Mouse (Mus musculus) lung, adult 18-20 months (tissue): Measurements from ENCODE around the gene Kif13a.

Source experiments
- DNase-seq, 2 experiments: peaks; one replicate each; pipeline ENCODE4 v3.0.0; 2022; ENCODE audit warnings: mixed read lengths in 2 of 2

The Kif13a gene

GRCm38 (mm10) chr13:46774998-46775397, 154.7 kb downstream of the Kif13a start:
- DNase-seq, result no peak

- DNase-seq, result no peak
These were observed 157.1 kb downstream of the Kif13a start for GRCm38 (mm10) chr13:46772581-46772980.

GRCm38 (mm10) chr13:46765361-46765760, 164.3 kb downstream of the Kif13a start:
- DNase-seq, result no peak

GRCm38 (mm10) chr13:46763210-46763609, 166.5 kb downstream of the Kif13a start:
- DNase-seq, result no peak

GRCm38 (mm10) chr13:46760921-46761320, 168.7 kb downstream of the Kif13a start:
- no peak for DNase-seq

- DNase-seq, result no peak
These were observed 170.3 kb downstream of the Kif13a start for GRCm38 (mm10) chr13:46759281-46759809.

GRCm38 (mm10) chr13:46758627-46759026, 171.0 kb downstream of the Kif13a start:
- DNase-seq, result no peak

GRCm38 (mm10) chr13:46757946-46758345, 171.7 kb downstream of the Kif13a start:
- DNase-seq, result no peak

- DNase-seq, result no peak
These were observed 176.4 kb downstream of the Kif13a start for GRCm38 (mm10) chr13:46753294-46753693.

- peak; percentile 66 to 79 for DNase-seq
These were observed 177.0 kb downstream of the Kif13a start for GRCm38 (mm10) chr13:46752566-46753229.

- DNase-seq, result no peak
These were observed 181.4 kb downstream of the Kif13a start for GRCm38 (mm10) chr13:46748138-46748873.

- no peak for DNase-seq
These were observed 185.8 kb downstream of the Kif13a start for GRCm38 (mm10) chr13:46743821-46744220.

GRCm38 (mm10) chr13:46742367-46742766, 187.3 kb downstream of the Kif13a start:
- no peak for DNase-seq

- DNase-seq, result no peak
These were observed 190.2 kb downstream of the Kif13a start for GRCm38 (mm10) chr13:46739426-46739825.

GRCm38 (mm10) chr13:46737482-46737881, 192.2 kb downstream of the Kif13a start:
- DNase-seq, result no peak

GRCm38 (mm10) chr13:46736479-46736865, 193.2 kb downstream of the Kif13a start:
- DNase-seq, result peak; percentile 20 to 23

GRCm38 (mm10) chr13:46735808-46736478, 193.7 kb downstream of the Kif13a start:
- peak; percentile 67 to 76 for DNase-seq

GRCm38 (mm10) chr13:46735219-46735807, 194.4 kb downstream of the Kif13a start:
- DNase-seq, result no peak

GRCm38 (mm10) chr13:46729998-46730397, 199.7 kb downstream of the Kif13a start:
- no peak for DNase-seq

GRCm38 (mm10) chr13:46728411-46728810, 201.3 kb downstream of the Kif13a start:
- no peak for DNase-seq

- DNase-seq, result peak; percentile 100
These were observed 201.8 kb downstream of the Kif13a start, which contains the start of gene Nup153 for GRCm38 (mm10) chr13:46727837-46728268. Nup153 (minus strand) TSS chr13:46727940.

GRCm38 (mm10) chr13:46727038-46727836, 202.4 kb downstream of the Kif13a start:
- peak; percentile 70 for DNase-seq
